Mouse (Mus musculus): ENCODE measurements around the gene Gm10057. TPM values are rescaled to one million over a fixed set of nuclear protein-coding genes. Genes with fewer than 3 reads are reported as not detected.

Gene Gm10057
- polyA plus RNA-seq (2012; rRNA removed; ENCODE audit: low replicate concordance): not detected in 2 replicates

DNA sequence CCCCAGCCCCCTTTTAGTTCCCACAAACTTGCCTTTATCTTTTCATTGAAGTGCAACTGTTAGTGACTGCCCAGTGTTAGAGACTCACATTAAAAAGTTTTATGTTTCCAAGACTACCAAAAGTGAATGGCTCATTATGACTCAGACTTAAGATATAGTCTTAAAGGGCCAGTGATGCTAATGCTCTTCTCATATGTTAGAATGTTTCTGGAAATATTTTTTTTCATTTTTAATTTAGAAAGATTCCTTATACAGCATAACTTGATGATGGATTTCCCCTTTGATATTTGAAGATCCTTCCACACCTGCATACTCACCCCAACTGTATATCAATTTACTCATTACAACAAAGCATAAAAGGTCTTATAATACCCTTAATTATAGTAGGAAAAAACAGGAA, at the start of gene Gm10057:
Gene Gm10057, minus strand, starts transcription at position 101 of the 400 bp plus-strand sequence.

DNA sequence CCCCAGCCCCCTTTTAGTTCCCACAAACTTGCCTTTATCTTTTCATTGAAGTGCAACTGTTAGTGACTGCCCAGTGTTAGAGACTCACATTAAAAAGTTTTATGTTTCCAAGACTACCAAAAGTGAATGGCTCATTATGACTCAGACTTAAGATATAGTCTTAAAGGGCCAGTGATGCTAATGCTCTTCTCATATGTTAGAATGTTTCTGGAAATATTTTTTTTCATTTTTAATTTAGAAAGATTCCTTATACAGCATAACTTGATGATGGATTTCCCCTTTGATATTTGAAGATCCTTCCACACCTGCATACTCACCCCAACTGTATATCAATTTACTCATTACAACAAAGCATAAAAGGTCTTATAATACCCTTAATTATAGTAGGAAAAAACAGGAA, 21.1 kb downstream of the Gm10057 start, which contains the start of gene 4921511M17Rik:
Gene 4921511M17Rik, minus strand, starts transcription at position 101 of the 400 bp plus-strand sequence.

DNA sequence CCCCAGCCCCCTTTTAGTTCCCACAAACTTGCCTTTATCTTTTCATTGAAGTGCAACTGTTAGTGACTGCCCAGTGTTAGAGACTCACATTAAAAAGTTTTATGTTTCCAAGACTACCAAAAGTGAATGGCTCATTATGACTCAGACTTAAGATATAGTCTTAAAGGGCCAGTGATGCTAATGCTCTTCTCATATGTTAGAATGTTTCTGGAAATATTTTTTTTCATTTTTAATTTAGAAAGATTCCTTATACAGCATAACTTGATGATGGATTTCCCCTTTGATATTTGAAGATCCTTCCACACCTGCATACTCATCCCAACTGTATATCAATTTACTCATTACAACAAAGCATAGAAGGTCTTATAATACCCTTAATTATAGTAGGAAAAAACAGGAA, 42.3 kb downstream of the Gm10057 start, which contains the start of gene Samt1:
Gene Samt1, minus strand, starts transcription at position 101 of the 400 bp plus-strand sequence.

Other genes with a start within 250 kb of the Gm10057 start
- 0.09 TPM in 1 of 2 replicates, not detected in the other for gene Spin2c, start 222.8 kb downstream of the Gm10057 start, polyA plus RNA-seq (2012; rRNA removed; ENCODE audit: low replicate concordance)
- gene Samt1, start 42.4 kb downstream of the Gm10057 start, polyA plus RNA-seq (2012; rRNA removed; ENCODE audit: low replicate concordance): not detected in 2 replicates
- not detected in 2 replicates for gene 4921511M17Rik, start 21.2 kb downstream of the Gm10057 start, polyA plus RNA-seq (2012; rRNA removed; ENCODE audit: low replicate concordance)
- gene Gm15140, start 65.6 kb upstream of the Gm10057 start, polyA plus RNA-seq (2012; rRNA removed; ENCODE audit: low replicate concordance): not detected in 2 replicates

Data from duodenum, adult 2 months (tissue).